Mouse (Mus musculus) spleen, adult 2 months (tissue): Measurements from ENCODE around the gene Sirt6.

Experiments
- CTCF ChIP-seq: fragments of 200-500 bp; IDR thresholded peaks from 2 replicates; pipeline ENCODE4 v1.5.1; 2011; ENCODE audit warnings: mild to moderate bottlenecking, inconsistent platforms; ENCODE audit not compliant: insufficient read depth, insufficient read length, insufficient replicate concordance; ENCODE audit errors: extremely low read depth
- POLR2A ChIP-seq: fragments of 200-500 bp; IDR thresholded peaks from 2 replicates; pipeline ENCODE4 v1.6.1; 2011; ENCODE audit warnings: low read depth, low read length, inconsistent platforms

DNA sequence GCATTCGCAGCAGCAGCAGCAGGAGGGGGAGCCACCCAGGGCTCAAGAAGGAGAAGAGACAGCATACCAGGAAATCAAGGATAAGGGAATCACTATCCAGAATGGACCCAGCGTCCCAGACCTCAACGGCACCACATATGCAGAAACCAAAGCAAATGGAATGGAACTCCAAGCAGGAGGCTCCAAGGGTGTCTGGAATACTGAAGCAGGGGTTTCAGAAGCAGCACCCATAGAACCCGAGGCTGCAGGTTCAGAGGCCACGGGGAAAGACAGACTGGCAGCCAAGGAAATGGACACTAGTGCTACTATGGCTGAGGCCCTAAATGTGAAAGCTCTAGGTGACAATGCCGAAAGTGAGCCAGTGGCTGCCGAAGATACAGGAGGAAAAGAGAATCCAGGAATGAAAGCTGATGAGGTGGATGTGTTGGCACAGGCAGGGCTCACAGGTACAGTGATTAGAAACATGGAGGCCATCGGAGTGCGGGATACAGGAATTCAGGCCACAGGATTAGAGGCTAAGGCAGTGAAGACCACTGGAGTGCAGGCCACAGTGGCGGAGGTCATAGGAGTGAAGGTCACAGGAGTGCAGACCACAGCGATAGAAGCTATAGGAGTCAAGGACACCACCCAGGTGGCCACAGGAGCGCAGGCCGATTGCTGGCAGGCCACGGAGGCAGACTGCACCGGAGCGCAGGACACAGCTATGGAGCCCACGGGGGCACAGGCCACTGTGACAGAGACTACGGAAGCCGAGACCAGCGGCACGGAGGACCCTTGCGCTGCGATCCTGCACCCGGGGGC lies 15.3 kb upstream of the Sirt6 start:
- no peak for TF ChIP-seq POLR2A
- no peak for TF ChIP-seq CTCF
